Mouse (Mus musculus): ENCODE data around the gene Defa28. TPM values are rescaled to one million over a fixed set of nuclear protein-coding genes. Genes with fewer than 3 reads are reported as not detected.
"Not testable (repeated sequence)": the region's sequence is repeated elsewhere in the genome, so short reads cannot be mapped to it uniquely, and the experiment has no call there.

Gene Defa28
- polyA plus RNA-seq (2014; fragmentation: Nextera tagmentation; extraction: Ambion mirVana) = not detected in 2 replicates

GRCm38 (mm10) chr8:21582706-21583105, at the start of gene Defa28:
Gene Defa28, plus strand, starts transcription at chr8:21583006.
- ATAC-seq (replicated peaks; ENCODE audit: low FRiP score); H3K36me3 ChIP-seq (ENCODE audit: control insufficient read depth, insufficient read depth, low read length); H3K4me1 ChIP-seq (replicated peaks; ENCODE audit: control insufficient read depth, insufficient read depth, low read length); H3K27me3 ChIP-seq (ENCODE audit: control insufficient read depth, insufficient read depth, low read length); H3K4me2 ChIP-seq (ENCODE audit: low read depth, low read length, severe bottlenecking); H3K27ac ChIP-seq (ENCODE audit: low read depth, low read length); H3K4me3 ChIP-seq (ENCODE audit: low read depth, low read length); H3K9me3 ChIP-seq (ENCODE audit: control insufficient read depth, low read length); H3K9ac ChIP-seq (ENCODE audit: low read length); DNase-seq (ENCODE audit: low spot score): not testable (repeated sequence)
- no CpG with 5 or more reads among the region's 1 CpGs for WGBS

GRCm38 (mm10) chr8:21565086-21565485, 17.7 kb upstream of the Defa28 start, which contains the start of gene Defa37:
Gene Defa37, plus strand, starts transcription at chr8:21565386.
- H3K4me3 ChIP-seq (ENCODE audit: low read depth, low read length); H3K27me3 ChIP-seq (ENCODE audit: control insufficient read depth, insufficient read depth, low read length); H3K27ac ChIP-seq (ENCODE audit: low read depth, low read length); H3K4me1 ChIP-seq (replicated peaks; ENCODE audit: control insufficient read depth, insufficient read depth, low read length); H3K4me2 ChIP-seq (ENCODE audit: low read depth, low read length, severe bottlenecking); DNase-seq (ENCODE audit: low spot score); H3K36me3 ChIP-seq (ENCODE audit: control insufficient read depth, insufficient read depth, low read length); ATAC-seq (replicated peaks; ENCODE audit: low FRiP score); H3K9me3 ChIP-seq (ENCODE audit: control insufficient read depth, low read length); H3K9ac ChIP-seq (ENCODE audit: low read length): not testable (repeated sequence)
- no CpG with 5 or more reads among the region's 1 CpGs for WGBS

- WGBS = no CpG with 5 or more reads among the region's 1 CpGs
- not testable (repeated sequence) for DNase-seq (ENCODE audit: low spot score); H3K9me3 ChIP-seq (ENCODE audit: control insufficient read depth, low read length); H3K4me1 ChIP-seq (replicated peaks; ENCODE audit: control insufficient read depth, insufficient read depth, low read length); H3K27ac ChIP-seq (ENCODE audit: low read depth, low read length); H3K9ac ChIP-seq (ENCODE audit: low read length); H3K36me3 ChIP-seq (ENCODE audit: control insufficient read depth, insufficient read depth, low read length); ATAC-seq (replicated peaks; ENCODE audit: low FRiP score); H3K27me3 ChIP-seq (ENCODE audit: control insufficient read depth, insufficient read depth, low read length); H3K4me3 ChIP-seq (ENCODE audit: low read depth, low read length); H3K4me2 ChIP-seq (ENCODE audit: low read depth, low read length, severe bottlenecking)
These were observed 11.6 kb downstream of the Defa28 start, which contains the start of gene Gm7861 for GRCm38 (mm10) chr8:21594408-21594807. Gene Gm7861, minus strand, starts transcription at chr8:21594508.

DNA sequence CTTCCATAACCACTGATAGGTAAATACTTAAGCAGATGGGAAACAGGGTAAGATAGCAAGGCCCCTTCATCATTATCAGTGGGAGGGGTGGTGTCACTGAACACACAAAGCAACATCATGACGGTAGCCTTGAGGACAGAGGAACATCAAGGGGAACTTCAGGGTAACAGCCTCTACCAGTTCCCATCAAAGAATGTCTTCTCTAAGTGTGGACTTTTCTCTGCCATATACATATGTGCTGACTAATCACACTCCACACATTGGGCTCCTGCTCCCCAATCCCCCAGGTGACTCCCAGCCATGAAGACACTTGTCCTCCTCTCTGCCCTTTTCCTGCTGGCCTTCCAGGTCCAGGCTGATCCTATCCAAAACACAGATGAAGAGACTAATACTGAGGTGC, 35.1 kb downstream of the Defa28 start, which contains the start of gene Defa26:
TSS of gene Defa26 (plus strand) at position 301 of the 400 bp plus-strand sequence.
- whole genome bisulfite sequencing = no CpG with 5 or more reads among the region's 1 CpGs
- H3K4me1 ChIP-seq (replicated peaks; ENCODE audit: control insufficient read depth, insufficient read depth, low read length); H3K9me3 ChIP-seq (ENCODE audit: control insufficient read depth, low read length); H3K36me3 ChIP-seq (ENCODE audit: control insufficient read depth, insufficient read depth, low read length); H3K27ac ChIP-seq (ENCODE audit: low read depth, low read length); H3K4me2 ChIP-seq (ENCODE audit: low read depth, low read length, severe bottlenecking); ATAC-seq (replicated peaks; ENCODE audit: low FRiP score); DNase-seq (ENCODE audit: low spot score); H3K9ac ChIP-seq (ENCODE audit: low read length); H3K27me3 ChIP-seq (ENCODE audit: control insufficient read depth, insufficient read depth, low read length); H3K4me3 ChIP-seq (ENCODE audit: low read depth, low read length): not testable (repeated sequence)

Other genes starting within 250 kb of the Defa28 start
- not detected in 2 replicates for gene Defa2, start 204.5 kb upstream of the Defa28 start, polyA plus RNA-seq (2014; fragmentation: Nextera tagmentation; extraction: Ambion mirVana)
- not detected in 2 replicates for gene Defa33, start 191.2 kb upstream of the Defa28 start, polyA plus RNA-seq (2014; fragmentation: Nextera tagmentation; extraction: Ambion mirVana)
- gene Defa36, start 155.6 kb upstream of the Defa28 start, polyA plus RNA-seq (2014; fragmentation: Nextera tagmentation; extraction: Ambion mirVana) = not detected in 2 replicates
- not detected in 2 replicates for gene Gm7849, start 126.4 kb upstream of the Defa28 start, polyA plus RNA-seq (2014; fragmentation: Nextera tagmentation; extraction: Ambion mirVana)
- gene Defa20, start 73.7 kb upstream of the Defa28 start, polyA plus RNA-seq (2014; fragmentation: Nextera tagmentation; extraction: Ambion mirVana) = not detected in 2 replicates
- gene Defa32, start 54.0 kb upstream of the Defa28 start, polyA plus RNA-seq (2014; fragmentation: Nextera tagmentation; extraction: Ambion mirVana) = not detected in 2 replicates
- not detected in 2 replicates for gene Defa37, start 17.6 kb upstream of the Defa28 start, polyA plus RNA-seq (2014; fragmentation: Nextera tagmentation; extraction: Ambion mirVana)
- gene Gm7861, start 11.5 kb downstream of the Defa28 start, polyA plus RNA-seq (2014; fragmentation: Nextera tagmentation; extraction: Ambion mirVana) = not detected in 2 replicates
- gene Defa26, start 35.2 kb downstream of the Defa28 start, polyA plus RNA-seq (2014; fragmentation: Nextera tagmentation; extraction: Ambion mirVana) = not detected in 2 replicates
- gene Defa17, start 72.8 kb downstream of the Defa28 start, polyA plus RNA-seq (2014; fragmentation: Nextera tagmentation; extraction: Ambion mirVana) = not detected in 2 replicates
- not detected in 2 replicates for gene Defa34, start 82.8 kb downstream of the Defa28 start, polyA plus RNA-seq (2014; fragmentation: Nextera tagmentation; extraction: Ambion mirVana)
- gene AY761184, start 120.6 kb downstream of the Defa28 start, polyA plus RNA-seq (2014; fragmentation: Nextera tagmentation; extraction: Ambion mirVana) = not detected in 2 replicates
- not detected in 2 replicates for gene Defa24, start 151.5 kb downstream of the Defa28 start, polyA plus RNA-seq (2014; fragmentation: Nextera tagmentation; extraction: Ambion mirVana)
- gene Defb50, start 240.5 kb downstream of the Defa28 start, polyA plus RNA-seq (2014; fragmentation: Nextera tagmentation; extraction: Ambion mirVana) = not detected in 2 replicates